Mouse (Mus musculus) thymus, postnatal 0 days (tissue): ENCODE results near the gene Layn. TPM values are rescaled to one million over a fixed set of nuclear protein-coding genes. Genes with fewer than 3 reads are reported as not detected.
A peak's percentile ranks its signal among the peaks of the same experiment; 100 is the strongest.

ENCODE experiments used
- DNase-seq: peaks from one replicate; pipeline ENCODE4 v3.0.0-alpha.2; 2015; ENCODE audit warnings: low spot score
- polyA plus RNA-seq: library from polyadenylated mRNA; unstranded; fragments of >200 nt; fragmentation: Nextera tagmentation; extraction: Ambion mirVana; gene quantifications from 2 replicates; pipeline ENCODE4 v1.2.1, GENCODE M21; 2015

Gene Layn
- 2.1 and 2.8 TPM in 2 replicates for polyA plus RNA-seq

- DNase-seq, result peak; percentile 55
Measured at GRCm38 (mm10) chr9:51076979-51077315, at the start of gene Layn. TSS of gene Layn (minus strand) at chr9:51077094.

GRCm38 (mm10) chr9:51114767-51115166 is 37.9 kb upstream of the Layn start:
- DNase-seq, result no peak

- no peak for DNase-seq
Measured at GRCm38 (mm10) chr9:51105751-51106150, 28.9 kb upstream of the Layn start.

- DNase-seq, result no peak
Measured at GRCm38 (mm10) chr9:51103808-51104514, 27.1 kb upstream of the Layn start.

- no peak for DNase-seq
Measured at GRCm38 (mm10) chr9:51102963-51103807, 26.3 kb upstream of the Layn start.

- DNase-seq, result peak; percentile 7
Measured at GRCm38 (mm10) chr9:51101756-51102425, 25.0 kb upstream of the Layn start, which contains the start of gene 4833427G06Rik. TSS of gene 4833427G06Rik (minus strand) at chr9:51102078.

- no peak for DNase-seq
Measured at GRCm38 (mm10) chr9:51096306-51096705, 19.4 kb upstream of the Layn start.

GRCm38 (mm10) chr9:51093697-51094096 is 16.8 kb upstream of the Layn start:
- DNase-seq, result no peak

- no peak for DNase-seq
Measured at GRCm38 (mm10) chr9:51081614-51082013, 4.7 kb upstream of the Layn start.

- DNase-seq, result peak; percentile 24
Measured at GRCm38 (mm10) chr9:51076300-51076978, 455 bp downstream of the Layn start.

GRCm38 (mm10) chr9:51075780-51076179 is 1.1 kb downstream of the Layn start:
- DNase-seq, result no peak

- DNase-seq, result no peak
Measured at GRCm38 (mm10) chr9:51070801-51071200, 6.1 kb downstream of the Layn start.

- DNase-seq, result no peak
Measured at GRCm38 (mm10) chr9:51068202-51068601, 8.7 kb downstream of the Layn start.

- no peak for DNase-seq
Measured at GRCm38 (mm10) chr9:51060601-51061000, 16.3 kb downstream of the Layn start, which contains the start of gene Btg4. TSS of gene Btg4 (plus strand) at chr9:51060901.

GRCm38 (mm10) chr9:51058951-51059521 is 17.9 kb downstream of the Layn start:
- no peak for DNase-seq

- DNase-seq, result no peak
Measured at GRCm38 (mm10) chr9:51056360-51057324, 20.3 kb downstream of the Layn start.

- DNase-seq, result peak; percentile 66
Measured at GRCm38 (mm10) chr9:51052180-51052579, 24.7 kb downstream of the Layn start.

GRCm38 (mm10) chr9:51042136-51042535 is 34.8 kb downstream of the Layn start:
- DNase-seq, result no peak

GRCm38 (mm10) chr9:51041491-51041980 is 35.4 kb downstream of the Layn start:
- DNase-seq, result no peak
